21 mouse cellular contexts compared by ENCODE assay signal in genomic region chr3:95716075-95716474, GRCm38 (mm10). TPM values are rescaled to one million over a fixed set of nuclear protein-coding genes. Genes with fewer than 3 reads are reported as not detected.
DNase-seq lines count a peak whose midpoint lies in the region; ATAC-seq and TF ChIP-seq lines count a peak whose summit lies in the region.
"Had no signal": no experiment of that assay in that cellular context is flagged by ENCODE, and none has a peak within 500 bp of the region (broad histone marks: within the 10 kb centered on the region; RNA-seq: fewer than 3 reads in every experiment).

No protein-coding gene starts in this region.

- no peak for DNase-seq in limb, embryonic 10.5 days (ENCODE audit: low spot score)
- peak; percentile 50 for DNase-seq in A20 (ENCODE audit: low read depth, low spot score)
- DNase-seq in CH12.LX (ENCODE audit: extremely low read depth), result no peak
- DNase-seq in layer of hippocampus, postnatal 14 days (ENCODE audit: low spot score in 2 of 2), result no peak
- DNase-seq in urinary bladder, postnatal 10 days (ENCODE audit: low spot score), result no peak
- DNase-seq: adrenal gland, adult 2 months; adrenal gland, adult 8-10 months; adrenal gland, postnatal 14 days; adrenal gland, postnatal 25 days; adrenal gland, postnatal 36 days; B cell, adult 2 months; cerebellum, adult 11 months; cerebellum, adult 11-12 months; cerebellum, adult 18-20 months; cerebellum, adult 2 months; cerebellum, adult 8-10 months had no signal

- TF ChIP-seq CTCF in CH12.LX (conservative IDR thresholded peaks at IDR 0.05 in 1 of 2, IDR thresholded peaks at IDR 0.05 in 1 of 2; ENCODE audit: low read depth in 2 of 2, low read length in 2 of 2), result no peak

- 0 out of 2 replicates have a peak, but pooled peaks cover 5% of the 10 kb centered on the region for H3K9me3 ChIP-seq in limb, embryonic 15.5 days
- H3K9me3 ChIP-seq in limb, embryonic 10.5 days (replicated peaks), result no peaks in the 10 kb centered on the region
- H3K9me3 ChIP-seq in CH12.LX (replicated peaks; ENCODE audit: low read length), result peaks cover 6% of the 10 kb centered on the region

- H3K4me2 ChIP-seq in limb, embryonic 15.5 days, result no peak overlapping the region
- H3K4me2 ChIP-seq in CH12.LX (ENCODE audit: insufficient read depth, low read depth, poor library complexity, severe bottlenecking), result no peak overlapping the region

- TF ChIP-seq EP300 in CH12.LX (IDR thresholded peaks at IDR 0.05; ENCODE audit: low read length), result no peak

- H3K27ac ChIP-seq in limb, embryonic 15.5 days, result peak overlapping the region; percentile 22; the same call in 1 of the 2 replicates
- H3K27ac ChIP-seq in limb, embryonic 10.5 days, result no peak overlapping the region
- H3K27ac ChIP-seq in CH12.LX (ENCODE audit: insufficient read depth, low read depth), result no peak overlapping the region

- TF ChIP-seq RAD21 in CH12.LX (IDR thresholded peaks at IDR 0.05; ENCODE audit: low read depth, low read length), result no peak

- 77% methylated on average over 1 of the region's 1 CpGs for WGBS in limb, embryonic 15.5 days
- WGBS in limb, embryonic 10.5 days, result 72% methylated on average over 1 of the region's 1 CpGs

- no peak for ATAC-seq in limb, embryonic 15.5 days (ENCODE audit: insufficient number of reproducible peaks, low FRiP score, low TSS enrichment, low read depth)
- ATAC-seq: activated CD4-positive, CD25-positive, alpha-beta regulatory T cell, adult 4 months; CD4-positive, CD25-positive, alpha-beta regulatory T cell, adult 4 months; Patski had no signal

- dilution Hi-C loops in CH12.LX (cut with MboI; ENCODE audit: extremely low pct_ligation_motif_present, extremely low pct_unique_long_range_greater_than_20kb, low sequenced_read_pairs), result no loop called here

- H3K27me3 ChIP-seq in limb, embryonic 15.5 days, result no peaks in the 10 kb centered on the region
- no peaks in the 10 kb centered on the region for H3K27me3 ChIP-seq in limb, embryonic 10.5 days (ENCODE audit: low read depth, poor library complexity, severe bottlenecking)
- H3K27me3 ChIP-seq in CH12.LX (replicated peaks), result no peaks in the 10 kb centered on the region
- H3K27me3 ChIP-seq: Patski had no signal

- no peak for TF ChIP-seq POLR2A in CH12.LX (IDR thresholded peaks at IDR 0.05; ENCODE audit: low read depth, low read length)

- in situ Hi-C loops in CH12.LX (cut with MboI; ENCODE audit: low pct_ligation_motif_present, low pct_unique_long_range_greater_than_20kb, low sequenced_read_pairs), result no loop called here

- H3K4me3 ChIP-seq in limb, embryonic 15.5 days, result no peak overlapping the region
- no peak overlapping the region for H3K4me3 ChIP-seq in limb, embryonic 10.5 days
- H3K4me3 ChIP-seq in CH12.LX (replicated peaks in 1 of 3; ENCODE audit: low read depth in 2 of 3, low read length in 2 of 3, poor library complexity in 1 of 3), result no peak overlapping the region

- no peaks in the 10 kb centered on the region for H3K36me3 ChIP-seq in limb, embryonic 15.5 days
- no peaks in the 10 kb centered on the region for H3K36me3 ChIP-seq in limb, embryonic 10.5 days
- no peaks in the 10 kb centered on the region for H3K36me3 ChIP-seq in CH12.LX (replicated peaks in 1 of 2; ENCODE audit: control insufficient read depth in 1 of 2, insufficient read depth in 1 of 2, low read length in 1 of 2)
- H3K36me3 ChIP-seq: G1E had no signal

- H3K9ac ChIP-seq in limb, embryonic 15.5 days, result no peak overlapping the region
- H3K9ac ChIP-seq in CH12.LX (ENCODE audit: insufficient read depth, low read depth), result no peak overlapping the region

- no peaks in the 10 kb centered on the region for H3K4me1 ChIP-seq in limb, embryonic 15.5 days
- no peaks in the 10 kb centered on the region for H3K4me1 ChIP-seq in limb, embryonic 10.5 days
- peaks cover 5 to 22% of the 10 kb centered on the region in 2 experiments for H3K4me1 ChIP-seq in CH12.LX (ENCODE audit: control insufficient read depth in 1 of 2, insufficient read depth in 2 of 2)

- no peaks in the 10 kb centered on the region for H3K79me2 ChIP-seq in CH12.LX (replicated peaks; ENCODE audit: control insufficient read depth, extremely low read depth, insufficient read depth, poor library complexity, severe bottlenecking)

TF ChIP-seq in CH12.LX, 34 proteins besides CTCF, POLR2A, EP300 and RAD21:
- TF ChIP-seq IRF4 (IDR thresholded peaks at IDR 0.05; ENCODE audit: low read depth, low read length), result peak; percentile 76
- peak; percentile 15; the same call in 1 of the 2 replicates for TF ChIP-seq MEF2A (IDR thresholded peaks at IDR 0.05; ENCODE audit: borderline replicate concordance, low read depth, low read length)
- peak; percentile 51; the same call in 1 of the 2 replicates for TF ChIP-seq ELF1 (IDR thresholded peaks at IDR 0.05; ENCODE audit: low read depth, low read length)
- TF ChIP-seq MAX (IDR thresholded peaks at IDR 0.05; ENCODE audit: low read length), result no peak
- TF ChIP-seq CHD2 (IDR thresholded peaks at IDR 0.05; ENCODE audit: low read length), result no peak
- peak; percentile 90 for TF ChIP-seq TBP (conservative IDR thresholded peaks at IDR 0.05; ENCODE audit: low read depth, low read length)

RNA-seq across cellular contexts. Expression of gene Ecm1, which starts 23.3 kb away (rescaled TPM):
- polyA plus RNA-seq in limb, embryonic 15.5 days (2015; fragmentation: Nextera tagmentation; extraction: Ambion mirVana), result 23.7 and 35.8 TPM in 2 replicates
- 7.5 and 11.1 TPM in 2 replicates for polyA plus RNA-seq in limb, embryonic 10.5 days (2016; fragmentation: Nextera tagmentation; extraction: Ambion mirVana)
- 0.42 and 1.0 TPM in 2 replicates for total RNA-seq in CH12.LX (2012; rRNA removed)
- 0.40 and 1.00 TPM in 2 replicates for total RNA-seq in CH12.LX (2014; rRNA removed)
- 4.0 and 4.3 TPM in 2 replicates for polyA plus RNA-seq in CH12.LX (2012; ENCODE audit: insufficient read length, low read depth)
- 10 to 100 TPM; 12.2 to 13.7 TPM for total RNA-seq in layer of hippocampus, postnatal 14 days (2021)

RNA-seq across cellular contexts. Expression of gene Adamtsl4, which starts 28.4 kb away (rescaled TPM):
- 5.4 and 11.2 TPM in 2 replicates for polyA plus RNA-seq in limb, embryonic 15.5 days (2015; fragmentation: Nextera tagmentation; extraction: Ambion mirVana)
- 0.63 and 0.77 TPM in 2 replicates for polyA plus RNA-seq in limb, embryonic 10.5 days (2016; fragmentation: Nextera tagmentation; extraction: Ambion mirVana)
- total RNA-seq in CH12.LX (2012; rRNA removed), result 0.85 and 1.1 TPM in 2 replicates
- total RNA-seq in CH12.LX (2014; rRNA removed), result not detected in 2 replicates
- polyA plus RNA-seq in CH12.LX (2012; ENCODE audit: insufficient read length, low read depth), result 0.10 TPM in 1 of 2 replicates, not detected in the other
- total RNA-seq in layer of hippocampus, postnatal 14 days (2021), result 1 to 10 TPM; 3.0 to 4.1 TPM
- polyA plus RNA-seq: G1E had no signal

RNA-seq across cellular contexts. Expression of gene Tars2, which starts 43.9 kb away (rescaled TPM):
- 39.8 and 40.4 TPM in 2 replicates for polyA plus RNA-seq in limb, embryonic 15.5 days (2015; fragmentation: Nextera tagmentation; extraction: Ambion mirVana)
- polyA plus RNA-seq in limb, embryonic 10.5 days (2016; fragmentation: Nextera tagmentation; extraction: Ambion mirVana), result 82.1 and 86.1 TPM in 2 replicates
- total RNA-seq in CH12.LX (2012; rRNA removed) (71.1 and 74.7 TPM in 2 replicates), CH12.LX (2014; rRNA removed) (59.8 and 61.5 TPM in 2 replicates)
- polyA plus RNA-seq in CH12.LX (2012; ENCODE audit: insufficient read length, low read depth), result 97.6 and 106 TPM in 2 replicates
- total RNA-seq in layer of hippocampus, postnatal 14 days (2021), result 10 to 100 TPM; 39.9 to 40.0 TPM

RNA-seq across cellular contexts. Expression of gene Mcl1, which starts 57.5 kb away (rescaled TPM):
- 35.2 and 46.1 TPM in 2 replicates for polyA plus RNA-seq in limb, embryonic 15.5 days (2015; fragmentation: Nextera tagmentation; extraction: Ambion mirVana)
- polyA plus RNA-seq in limb, embryonic 10.5 days (2016; fragmentation: Nextera tagmentation; extraction: Ambion mirVana), result 49.7 and 52.1 TPM in 2 replicates
- total RNA-seq in CH12.LX (2012; rRNA removed) (95.9 and 114 TPM in 2 replicates), CH12.LX (2014; rRNA removed) (223 and 225 TPM in 2 replicates)
- 188 and 197 TPM in 2 replicates for polyA plus RNA-seq in CH12.LX (2012; ENCODE audit: insufficient read length, low read depth)
- 10 to 100 TPM; 64.6 to 65.1 TPM for total RNA-seq in layer of hippocampus, postnatal 14 days (2021)
